Mouse (Mus musculus): ENCODE results near the gene Mtss1l.
"Not testable (repeated sequence)": the region's sequence is repeated elsewhere in the genome, so short reads cannot be mapped to it uniquely, and the experiment has no call there.

Mtss1l gene

DNA sequence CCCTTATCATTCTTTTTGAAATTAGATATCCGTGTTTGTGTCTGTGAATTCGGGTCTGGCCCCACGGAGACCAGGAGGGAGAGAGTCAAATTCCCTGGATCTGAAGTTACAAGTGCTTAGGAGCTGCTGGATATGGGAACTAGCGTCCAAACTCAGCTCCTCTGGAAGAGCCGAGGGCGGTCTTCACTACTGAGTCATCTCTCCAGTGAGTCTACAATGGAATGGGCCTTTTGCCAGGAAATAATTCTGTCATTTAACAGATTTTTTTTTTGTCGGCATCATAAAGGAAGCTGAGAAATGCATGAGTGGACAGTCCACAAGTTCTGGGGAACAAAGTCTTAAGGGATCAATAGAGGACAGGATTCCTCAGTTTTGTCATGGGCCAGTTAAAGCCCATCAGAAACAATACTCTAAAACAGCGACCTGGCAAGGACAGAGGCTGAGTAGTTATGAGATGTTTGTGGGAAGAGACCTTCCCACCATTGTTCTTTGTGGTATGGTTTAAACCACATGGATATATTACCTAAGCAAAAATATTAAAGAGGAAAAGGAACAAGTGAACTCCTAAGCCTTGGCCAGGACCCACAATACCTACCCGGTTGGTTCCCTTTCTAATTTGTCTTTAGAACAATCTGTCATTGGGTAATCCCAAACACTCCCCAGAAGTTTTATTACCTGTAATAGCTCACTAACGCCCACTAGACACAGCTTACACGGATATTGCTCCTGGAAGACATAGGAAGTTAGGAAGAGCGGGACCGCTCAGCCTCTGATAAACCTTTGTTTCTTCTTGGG lies 58.8 kb downstream of the Mtss1l start:
- no peak for DNase-seq (ENCODE audit: low spot score)

DNA sequence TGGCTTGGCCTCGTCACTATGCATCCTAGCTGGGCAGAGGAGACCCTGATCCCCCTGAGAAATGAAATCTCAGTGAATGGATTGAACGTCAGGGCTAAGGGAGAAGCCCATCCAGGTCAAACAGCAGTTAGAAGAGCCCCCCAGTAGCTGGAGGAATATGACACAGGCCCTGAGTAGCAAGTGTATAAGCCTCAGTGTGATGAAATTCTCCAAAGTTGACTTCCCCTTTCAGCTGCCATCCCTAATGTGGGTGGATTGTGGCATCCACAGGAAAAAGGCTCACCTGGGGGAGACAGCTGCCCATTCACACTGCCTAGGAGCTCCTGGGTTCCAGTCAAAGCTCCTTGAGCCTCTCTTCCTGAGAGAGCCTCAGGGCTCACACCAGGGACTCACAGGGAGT lies 64.1 kb downstream of the Mtss1l start:
- no peak for DNase-seq (ENCODE audit: low spot score)

DNA sequence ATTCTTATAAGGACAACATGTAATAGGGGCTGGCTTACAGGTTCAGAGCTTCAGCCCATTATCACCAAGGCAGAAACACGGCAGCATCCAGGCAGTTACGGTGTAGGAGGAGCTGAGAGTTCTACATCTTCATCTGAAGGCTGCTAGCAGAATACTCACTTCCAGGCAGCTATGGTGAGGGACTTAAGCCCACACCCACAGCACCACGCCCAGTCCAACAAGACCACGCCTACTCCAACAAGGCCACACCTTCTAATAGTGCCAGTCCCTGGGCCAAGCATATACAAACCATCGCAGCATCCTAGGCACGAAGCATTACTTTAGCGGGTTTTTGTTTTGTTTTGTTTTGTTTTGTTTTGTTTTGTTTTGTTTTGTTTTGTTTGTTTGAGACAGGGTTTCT lies 65.2 kb downstream of the Mtss1l start:
- DNase-seq (ENCODE audit: low spot score) = not testable (repeated sequence)

DNA sequence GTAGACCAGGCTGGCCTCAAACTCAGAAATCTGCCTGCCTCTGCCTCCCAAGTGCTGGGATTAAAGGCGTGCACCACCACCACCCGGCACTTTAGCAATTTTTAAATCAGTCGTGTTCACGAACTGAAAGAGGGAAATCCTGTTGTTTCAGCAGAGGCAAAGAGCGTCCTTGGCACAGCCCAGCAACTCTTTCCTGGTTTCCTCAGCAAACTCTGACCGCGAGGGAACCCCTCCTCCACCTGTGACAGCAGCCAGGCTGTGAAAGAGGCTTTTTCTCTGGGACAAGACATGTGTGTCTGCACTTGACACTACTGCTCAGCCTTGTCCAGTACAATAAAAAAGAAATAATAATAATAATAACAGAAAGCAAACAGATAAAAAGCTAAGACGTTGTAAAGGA lies 65.7 kb downstream of the Mtss1l start:
- DNase-seq (ENCODE audit: low spot score) = no peak

DNA sequence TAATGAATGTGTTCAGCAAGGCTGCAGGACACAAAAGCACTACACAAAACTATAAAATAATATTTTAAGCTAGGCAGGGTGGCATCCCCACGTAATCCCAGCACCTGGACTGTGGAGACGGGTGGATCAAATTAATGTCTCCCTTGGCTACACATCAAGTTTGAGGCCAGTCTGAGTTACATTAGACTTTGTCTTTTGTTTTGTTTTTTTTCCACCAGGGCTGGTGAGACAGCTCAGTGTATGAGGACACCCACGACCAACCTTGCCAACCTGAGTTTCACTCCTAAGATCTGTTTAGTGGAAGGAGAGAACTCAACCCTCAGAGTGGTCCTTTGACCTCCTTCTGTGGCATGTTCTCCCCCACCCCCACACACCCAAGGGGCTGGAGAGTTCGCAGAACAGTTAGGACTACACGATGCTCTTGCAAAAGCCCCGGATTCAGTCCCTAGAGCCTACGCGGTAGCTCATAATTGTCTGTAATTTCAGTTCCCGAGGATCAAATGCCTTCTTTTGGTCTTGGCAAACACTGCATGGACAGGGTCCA lies 66.2 kb downstream of the Mtss1l start:
- DNase-seq (ENCODE audit: low spot score) = no peak

DNA sequence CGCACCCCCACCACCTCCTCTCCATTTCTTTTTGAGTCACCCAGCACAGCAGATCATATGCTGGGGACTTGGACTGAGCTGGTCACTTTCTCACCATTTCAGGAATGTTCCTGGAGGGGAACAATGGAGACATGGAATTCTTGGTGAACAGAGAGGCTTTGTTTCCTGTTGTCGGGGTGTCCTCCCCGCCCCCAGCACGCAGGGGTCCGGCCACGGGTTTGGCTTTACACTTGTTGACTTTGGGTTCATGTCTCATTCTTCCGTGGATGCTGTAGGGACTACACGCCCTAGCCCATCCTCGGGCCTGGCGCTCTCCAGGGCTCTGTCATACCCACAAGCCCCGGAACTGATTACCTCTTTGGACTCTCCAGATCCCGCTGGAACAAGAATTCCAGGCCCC lies 67.7 kb downstream of the Mtss1l start:
- DNase-seq (ENCODE audit: low spot score) = no peak

DNA sequence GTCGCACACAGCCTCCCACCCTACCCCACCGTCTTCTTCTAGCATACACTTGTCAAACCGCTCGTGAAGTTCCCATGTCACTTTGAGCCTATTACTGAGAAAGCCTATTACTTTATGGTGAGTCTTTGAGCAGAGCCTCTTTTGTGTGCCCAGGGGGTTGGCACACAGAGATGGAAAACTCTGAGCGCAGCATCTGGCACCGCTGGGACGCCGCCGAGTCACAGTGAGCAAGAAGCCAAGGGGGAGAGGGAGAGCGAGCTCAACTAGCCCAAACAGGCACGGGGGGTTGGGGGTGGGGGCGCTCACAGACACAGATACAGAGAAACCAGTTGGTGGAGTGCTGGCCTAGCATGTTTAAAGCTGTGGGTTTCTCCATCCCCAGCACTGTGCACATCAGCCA lies 68.3 kb downstream of the Mtss1l start:
- DNase-seq (ENCODE audit: low spot score) = no peak

DNA sequence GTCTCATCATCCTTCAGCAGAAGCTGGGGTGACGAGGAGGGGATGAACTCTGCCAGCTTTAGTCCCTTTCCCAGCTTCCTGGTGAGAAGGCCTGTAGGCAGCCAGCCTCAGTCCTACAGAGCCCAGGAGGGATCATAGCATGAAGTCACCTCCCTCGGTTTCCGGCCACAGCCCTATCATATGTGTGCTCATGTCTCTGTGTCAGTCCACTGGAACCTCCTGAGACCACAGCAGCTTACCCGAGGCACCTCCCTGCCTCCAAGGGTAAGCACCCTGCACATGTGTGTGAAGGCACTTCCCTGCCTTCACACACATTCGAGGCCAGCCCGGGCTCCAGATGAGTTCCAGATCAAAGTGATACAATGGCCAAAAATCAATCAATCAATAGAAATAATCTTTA lies 69.0 kb downstream of the Mtss1l start:
- no peak for DNase-seq (ENCODE audit: low spot score)

All from lung, postnatal 25 days (tissue).